Mouse (Mus musculus): ENCODE measurements around the gene Fam110a. TPM values are rescaled to one million over a fixed set of nuclear protein-coding genes. Genes with fewer than 3 reads are reported as not detected.
A peak's percentile ranks its signal among the peaks of the same experiment; 100 is the strongest.

Fam110a gene
- polyA plus RNA-seq, 1 experiment from 2014 or later, result 37.9 TPM

DNA sequence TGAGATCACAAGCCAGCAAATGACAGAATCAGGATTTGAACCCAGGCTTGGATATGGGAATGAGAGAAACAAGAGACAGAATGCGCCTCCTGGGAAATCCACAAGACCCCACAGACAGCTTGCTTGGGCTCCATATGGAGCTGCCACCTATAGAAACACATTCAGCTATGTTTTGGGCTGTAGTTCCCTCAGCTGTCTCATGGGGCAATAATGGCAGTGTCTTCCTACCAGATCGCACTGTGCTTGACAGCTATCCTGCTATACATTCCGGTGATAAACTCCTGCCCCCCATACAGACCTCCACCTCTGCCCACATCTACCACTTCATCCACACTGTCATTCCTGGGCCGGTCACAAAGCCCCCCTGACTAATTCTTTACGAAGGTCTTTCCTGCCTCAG is 4.7 kb downstream of the Fam110a start:
- H3K27me3 ChIP-seq (ENCODE audit: low read depth, poor library complexity, severe bottlenecking), result peaks cover 42% of the 10 kb centered on the region
- 85% methylated on average over 5 of the region's 5 CpGs for WGBS
- peaks cover 29% of the 10 kb centered on the region for H3K36me3 ChIP-seq
- H3K4me1 ChIP-seq, result peaks cover 84% of the 10 kb centered on the region
- no peak for DNase-seq (ENCODE audit: low spot score)
- H3K4me3 ChIP-seq, result no peak overlapping the region
- no peaks in the 10 kb centered on the region for H3K9me3 ChIP-seq (replicated peaks)
- H3K27ac ChIP-seq, result no peak overlapping the region

DNA sequence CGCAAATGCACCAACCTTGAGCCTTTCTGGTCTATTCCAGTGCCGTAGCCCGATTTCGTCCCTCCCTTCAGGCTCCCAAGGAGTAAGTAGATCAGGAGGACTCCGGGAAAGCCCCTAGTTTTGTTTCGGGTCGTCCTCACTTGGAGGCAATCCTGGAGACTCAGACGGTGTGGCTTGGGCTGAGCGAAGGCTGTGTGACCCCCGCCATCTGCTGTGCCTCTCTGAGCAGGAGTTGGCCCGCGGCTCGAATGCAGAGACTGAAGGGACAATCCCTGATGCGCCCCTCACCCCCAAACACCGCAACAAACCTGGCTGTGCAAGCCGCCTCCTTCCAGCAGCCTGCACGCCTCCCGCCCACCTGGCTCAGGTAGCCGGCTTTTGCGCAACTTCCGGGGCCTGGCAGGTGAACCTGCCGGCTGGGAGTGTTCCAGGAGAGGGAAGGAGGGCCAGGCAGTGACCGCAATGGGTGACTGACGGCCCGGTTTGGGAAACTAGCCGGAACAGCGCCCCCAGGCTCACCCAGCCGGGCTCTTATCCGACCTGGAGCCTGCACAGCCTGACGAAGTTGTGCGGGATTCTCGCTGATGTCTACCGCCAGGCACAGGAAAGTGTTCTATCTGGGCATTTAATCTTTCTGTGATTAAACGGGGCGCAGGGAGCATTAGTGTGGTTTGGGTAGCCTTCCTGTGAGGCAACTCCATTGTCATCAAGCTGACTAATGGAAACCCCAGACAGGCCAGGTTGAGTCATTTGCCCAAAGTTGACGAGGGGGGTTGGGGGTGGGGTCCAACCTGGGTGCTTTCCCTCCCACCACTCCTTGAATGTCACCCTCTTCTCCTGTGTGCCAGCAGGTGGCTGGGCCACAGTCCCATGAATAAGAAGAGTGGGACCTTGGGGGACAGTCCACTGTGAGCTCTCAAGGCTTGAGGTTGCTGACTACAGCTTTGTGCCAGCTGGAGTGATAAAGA is 6.1 kb downstream of the Fam110a start:
- Histone ChIP-seq H3K9me3 (replicated peaks) (no peaks in the 10 kb centered on the region), H3K36me3 (peaks cover 44% of the 10 kb centered on the region), H3K27ac (peak overlapping the region; percentile 51), H3K4me1 (peaks cover 85% of the 10 kb centered on the region), H3K4me3 (peak overlapping the region; percentile 25; the same call in 1 of the 2 replicates), H3K27me3 (ENCODE audit: low read depth, poor library complexity, severe bottlenecking) (peaks cover 42% of the 10 kb centered on the region)
- peak; percentile 52 for DNase-seq (ENCODE audit: low spot score)
- WGBS, result 13% methylated on average over 36 of the region's 36 CpGs

DNA sequence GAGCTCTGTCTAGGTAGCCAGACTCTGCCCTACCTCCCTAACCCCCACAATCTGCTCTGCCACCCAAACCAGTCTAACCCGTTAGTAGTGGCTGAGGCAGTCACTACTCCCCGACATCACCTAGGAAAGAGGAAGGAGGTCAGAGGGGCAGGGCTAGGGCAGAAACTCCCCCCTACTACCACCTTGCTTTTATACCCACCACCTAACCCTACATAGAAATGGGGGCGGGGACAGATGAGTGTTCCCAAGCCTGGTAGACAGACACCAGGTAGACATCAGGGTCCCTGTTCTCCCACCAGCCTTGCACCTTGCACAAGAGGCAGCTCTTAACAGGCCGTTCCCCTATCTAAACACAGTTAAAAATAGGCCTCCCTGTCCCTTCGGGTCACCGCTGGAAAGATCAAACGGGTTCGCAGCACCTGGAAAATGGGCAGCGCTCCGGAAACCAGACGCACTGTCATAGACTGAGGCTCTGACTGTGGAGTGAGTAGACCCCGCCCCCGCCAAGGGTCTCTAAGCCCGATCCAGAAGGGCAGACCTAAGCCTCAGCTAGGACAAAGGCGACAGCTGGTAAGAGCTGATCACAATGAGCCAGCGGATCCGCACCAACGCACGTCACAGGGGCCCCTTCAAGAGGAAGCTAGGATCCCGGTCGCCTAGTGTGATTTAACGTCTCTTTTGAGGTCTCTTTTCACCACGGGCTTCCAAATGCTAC is 7.0 kb downstream of the Fam110a start:
- WGBS, result 17% methylated on average over 23 of the region's 23 CpGs
- Histone ChIP-seq H3K4me3 (peak overlapping the region; percentile 25; the same call in 1 of the 2 replicates), H3K4me1 (peaks cover 85% of the 10 kb centered on the region), H3K9me3 (replicated peaks) (no peaks in the 10 kb centered on the region), H3K27me3 (ENCODE audit: low read depth, poor library complexity, severe bottlenecking) (peaks cover 42% of the 10 kb centered on the region), H3K27ac (peak overlapping the region; percentile 51), H3K36me3 (peaks cover 52% of the 10 kb centered on the region)
- peak; percentile 55 for DNase-seq (ENCODE audit: low spot score)

DNA sequence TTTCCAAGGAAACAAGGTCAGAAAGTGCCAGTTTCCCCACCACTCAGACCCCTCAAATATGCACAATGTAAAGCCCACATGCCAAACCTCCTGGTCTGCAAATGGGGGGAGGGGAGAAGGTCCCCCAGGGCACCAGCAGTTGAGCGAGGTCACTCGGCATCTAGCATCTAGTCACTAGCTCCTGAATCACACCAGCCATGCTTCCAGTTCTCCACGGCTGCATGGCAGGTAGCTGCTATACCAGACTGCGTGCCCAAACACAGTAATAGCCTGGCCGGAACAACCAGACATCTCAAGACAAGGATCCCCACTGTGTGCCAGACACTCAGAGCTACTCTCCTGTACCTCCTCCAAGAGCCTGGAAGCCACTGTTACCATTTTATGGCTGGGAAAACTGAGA is 8.3 kb downstream of the Fam110a start:
- no peak overlapping the region for H3K27ac ChIP-seq

DNA sequence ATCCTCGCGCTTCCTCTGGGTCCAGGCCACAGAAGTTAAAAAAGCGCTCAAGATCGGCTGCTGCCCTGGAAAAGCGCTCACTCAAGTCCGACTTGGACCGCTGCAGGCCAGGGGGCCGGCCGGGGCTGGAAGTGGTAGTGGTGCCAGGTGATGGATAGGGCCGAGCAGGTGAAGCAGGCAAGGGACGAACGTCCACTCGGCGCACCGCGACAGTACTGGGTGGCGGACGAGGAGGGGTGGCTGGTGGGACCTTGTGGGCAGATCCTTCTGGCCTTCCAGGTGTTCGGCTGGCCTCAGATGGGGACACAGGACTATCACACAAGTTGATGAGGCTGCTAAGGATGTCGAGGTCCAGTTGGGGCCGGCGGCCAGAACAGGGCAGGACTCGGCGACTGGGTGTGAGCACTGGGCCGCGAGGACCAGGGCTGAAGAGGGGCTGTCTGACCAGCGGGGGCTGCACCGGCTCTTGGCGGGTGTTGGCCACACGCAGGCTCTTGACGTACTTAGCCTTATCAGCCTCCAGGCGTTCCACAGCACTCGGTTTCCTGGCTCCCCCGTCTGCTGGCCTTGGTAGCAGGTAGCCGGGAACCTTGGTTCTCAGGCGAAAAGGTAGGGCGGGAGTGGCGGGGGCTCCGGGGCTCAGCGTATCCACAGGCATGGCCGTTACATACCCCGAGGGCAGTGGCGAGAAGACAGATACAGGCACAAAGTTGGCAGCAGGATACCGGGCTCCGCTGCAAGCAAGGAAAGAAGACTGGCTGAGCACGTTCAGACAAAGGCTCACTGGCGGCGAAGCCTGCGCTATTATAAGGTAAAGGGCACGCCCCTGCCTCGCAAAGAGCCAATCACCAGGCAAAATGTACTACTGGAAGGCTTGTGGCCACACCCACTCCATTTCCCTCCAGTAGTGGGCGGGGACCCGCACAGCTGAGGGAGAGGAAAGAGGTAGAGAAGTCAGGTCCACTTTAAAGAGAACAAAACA is 9.5 kb downstream of the Fam110a start:
- H3K4me1 ChIP-seq, result peaks cover 77% of the 10 kb centered on the region
- peaks cover 40% of the 10 kb centered on the region for H3K27me3 ChIP-seq (ENCODE audit: low read depth, poor library complexity, severe bottlenecking)
- H3K9me3 ChIP-seq (replicated peaks), result no peaks in the 10 kb centered on the region
- 51% methylated on average over 53 of the region's 53 CpGs for WGBS
- peak overlapping the region; percentile 89 for H3K27ac ChIP-seq
- H3K36me3 ChIP-seq, result peaks cover 34% of the 10 kb centered on the region
- peak overlapping the region; percentile 49 for H3K4me3 ChIP-seq
- peak; percentile 82 for DNase-seq (ENCODE audit: low spot score)

More for the DNA sequence above, 8.3 kb downstream of the Fam110a start:
- WGBS, result 86% methylated on average over 5 of the region's 5 CpGs
- no peak for DNase-seq (ENCODE audit: low spot score)
- Histone ChIP-seq H3K9me3 (replicated peaks) (no peaks in the 10 kb centered on the region), H3K27me3 (ENCODE audit: low read depth, poor library complexity, severe bottlenecking) (peaks cover 42% of the 10 kb centered on the region), H3K4me1 (peaks cover 85% of the 10 kb centered on the region), H3K4me3 (no peak overlapping the region), H3K36me3 (peaks cover 46% of the 10 kb centered on the region)

DNA sequence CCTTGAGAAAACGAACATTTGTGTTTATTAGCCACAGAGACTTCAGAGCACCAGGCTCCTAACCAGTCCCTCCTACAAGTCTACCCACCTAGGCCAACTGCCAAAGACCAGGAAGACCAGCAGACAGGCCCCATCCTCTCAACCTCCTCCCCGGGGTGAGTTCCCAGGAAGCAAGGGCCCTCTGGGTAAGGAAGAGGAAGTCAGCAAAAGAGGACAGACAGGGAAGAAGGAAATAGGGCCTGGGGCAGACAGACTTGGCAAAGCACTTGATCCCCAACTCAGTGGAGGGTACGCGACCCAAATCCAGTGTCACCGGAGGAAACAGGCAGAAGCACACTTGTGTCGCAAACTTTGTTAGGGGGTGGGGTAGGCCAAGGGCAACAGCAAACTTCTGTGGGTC is 10.6 kb downstream of the Fam110a start:
- Histone ChIP-seq H3K36me3 (peaks cover 34% of the 10 kb centered on the region), H3K27ac (no peak overlapping the region), H3K27me3 (ENCODE audit: low read depth, poor library complexity, severe bottlenecking) (peaks cover 32% of the 10 kb centered on the region), H3K9me3 (replicated peaks) (no peaks in the 10 kb centered on the region), H3K4me1 (peaks cover 78% of the 10 kb centered on the region), H3K4me3 (no peak overlapping the region)
- no peak for DNase-seq (ENCODE audit: low spot score)
- WGBS, result 94% methylated on average over 6 of the region's 6 CpGs

DNA sequence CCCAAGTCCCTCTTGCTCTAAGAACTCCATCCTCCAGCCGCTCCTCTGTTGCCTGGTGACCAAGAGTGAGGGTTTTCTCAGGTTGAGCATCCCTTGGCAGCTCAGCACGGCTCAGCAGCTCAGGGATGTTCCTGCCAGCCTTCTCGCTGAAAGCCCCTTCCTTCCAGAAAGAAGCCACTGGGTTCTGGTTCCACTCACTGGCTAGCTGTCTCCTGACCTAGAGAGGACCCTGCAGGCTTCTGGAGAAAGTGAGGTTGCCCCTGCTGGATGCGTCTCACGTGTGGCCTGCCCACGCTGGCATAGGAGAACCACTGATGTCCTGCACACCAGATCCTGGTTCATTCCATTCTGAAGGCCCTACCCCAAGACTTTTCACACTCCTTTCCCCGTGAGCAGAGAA is 11.0 kb downstream of the Fam110a start:
- WGBS, result 95% methylated on average over 7 of the region's 7 CpGs
- peaks cover 78% of the 10 kb centered on the region for H3K4me1 ChIP-seq
- no peaks in the 10 kb centered on the region for H3K9me3 ChIP-seq (replicated peaks)
- H3K4me3 ChIP-seq, result no peak overlapping the region
- H3K36me3 ChIP-seq, result peaks cover 34% of the 10 kb centered on the region
- peaks cover 28% of the 10 kb centered on the region for H3K27me3 ChIP-seq (ENCODE audit: low read depth, poor library complexity, severe bottlenecking)
- no peak overlapping the region for H3K27ac ChIP-seq
- no peak for DNase-seq (ENCODE audit: low spot score)

DNA sequence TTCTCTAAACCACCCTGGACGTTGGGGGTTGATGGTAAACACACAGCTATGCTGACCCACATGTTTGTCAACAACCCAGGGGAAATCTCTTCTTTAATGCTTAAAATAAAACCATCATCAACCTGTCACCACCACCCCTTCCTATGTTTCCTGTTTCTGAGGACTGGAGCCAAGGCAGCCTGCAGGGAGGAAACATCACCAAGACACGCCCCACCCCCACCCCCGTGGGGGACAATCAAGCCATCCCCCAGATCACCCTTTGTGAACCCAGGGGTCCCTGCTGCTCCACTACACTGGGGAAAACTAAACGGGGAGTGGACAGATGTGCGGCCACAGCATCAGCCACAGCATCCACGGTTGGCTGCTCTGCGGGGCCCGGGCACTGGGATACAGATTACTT is 11.6 kb downstream of the Fam110a start:
- DNase-seq (ENCODE audit: low spot score), result no peak
- H3K36me3 ChIP-seq, result peaks cover 34% of the 10 kb centered on the region
- H3K4me3 ChIP-seq, result no peak overlapping the region
- no peak overlapping the region for H3K27ac ChIP-seq
- peaks cover 22% of the 10 kb centered on the region for H3K27me3 ChIP-seq (ENCODE audit: low read depth, poor library complexity, severe bottlenecking)
- peaks cover 78% of the 10 kb centered on the region for H3K4me1 ChIP-seq
- 85% methylated on average over 8 of the region's 8 CpGs for WGBS
- H3K9me3 ChIP-seq (replicated peaks), result no peaks in the 10 kb centered on the region

DNA sequence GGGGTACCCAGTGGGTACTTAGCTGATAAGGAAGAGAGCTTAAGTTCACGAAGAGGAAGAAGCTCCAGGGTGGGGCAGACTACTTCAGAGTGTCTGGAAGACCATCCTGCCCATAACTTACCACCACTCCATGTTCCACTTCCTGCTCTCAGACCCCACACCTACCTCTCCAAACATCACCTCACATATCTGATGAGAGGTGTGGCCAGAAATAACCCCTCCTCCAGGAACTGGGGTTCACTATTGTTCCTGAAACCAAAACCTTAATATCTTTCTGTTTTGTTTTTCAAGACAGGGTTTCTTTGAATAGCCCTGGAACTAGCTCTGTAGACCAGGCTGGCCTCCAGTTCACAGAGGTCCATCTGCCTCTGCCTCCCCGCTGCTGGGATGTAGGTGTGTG is 12.2 kb downstream of the Fam110a start:
- H3K27me3 ChIP-seq (ENCODE audit: low read depth, poor library complexity, severe bottlenecking), result peaks cover 21% of the 10 kb centered on the region
- H3K4me1 ChIP-seq, result peaks cover 74% of the 10 kb centered on the region

DNA sequence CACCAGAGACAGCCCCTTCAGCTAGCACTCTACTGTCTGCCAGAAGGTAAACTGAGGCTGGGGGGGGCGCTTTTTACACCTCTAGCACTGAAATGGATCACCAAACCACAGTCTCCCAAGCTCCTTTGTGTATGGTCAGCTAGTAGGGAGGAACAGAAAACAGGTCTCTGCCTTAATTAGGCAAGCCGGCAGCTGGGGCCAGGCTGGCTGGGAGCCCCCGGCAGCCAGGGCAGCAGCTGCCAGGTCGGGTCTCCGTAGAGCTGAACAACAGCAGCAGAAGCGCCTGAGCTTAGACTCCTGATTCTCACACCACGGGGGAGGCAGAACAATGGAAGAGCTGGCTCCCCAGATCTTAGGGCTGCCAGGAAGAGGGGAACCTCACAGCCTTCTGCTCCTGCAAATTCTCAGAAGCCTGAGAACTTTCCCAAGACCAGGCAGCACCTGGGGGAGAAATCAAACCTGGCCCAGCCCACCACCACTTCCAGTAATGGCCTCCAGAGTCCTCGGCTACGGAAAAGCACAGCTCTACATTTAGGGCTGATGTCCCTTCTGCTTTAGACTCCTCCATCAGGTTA is 12.8 kb downstream of the Fam110a start:
- Histone ChIP-seq H3K27ac (peak overlapping the region; percentile 74), H3K4me3 (no peak overlapping the region; the same call in 1 of the 2 replicates), H3K36me3 (peaks cover 34% of the 10 kb centered on the region), H3K9me3 (replicated peaks) (no peaks in the 10 kb centered on the region), H3K27me3 (ENCODE audit: low read depth, poor library complexity, severe bottlenecking) (peaks cover 16% of the 10 kb centered on the region), H3K4me1 (peaks cover 73% of the 10 kb centered on the region)
- 25% methylated on average over 9 of the region's 9 CpGs for WGBS
- DNase-seq (ENCODE audit: low spot score), result no peak

More for the DNA sequence above, 12.2 kb downstream of the Fam110a start:
- Histone ChIP-seq H3K27ac (peak overlapping the region; percentile 74), H3K36me3 (peaks cover 34% of the 10 kb centered on the region), H3K4me3 (no peak overlapping the region), H3K9me3 (replicated peaks) (no peaks in the 10 kb centered on the region)
- WGBS, result 76% methylated on average over 2 of the region's 2 CpGs
- DNase-seq (ENCODE audit: low spot score), result no peak

DNA sequence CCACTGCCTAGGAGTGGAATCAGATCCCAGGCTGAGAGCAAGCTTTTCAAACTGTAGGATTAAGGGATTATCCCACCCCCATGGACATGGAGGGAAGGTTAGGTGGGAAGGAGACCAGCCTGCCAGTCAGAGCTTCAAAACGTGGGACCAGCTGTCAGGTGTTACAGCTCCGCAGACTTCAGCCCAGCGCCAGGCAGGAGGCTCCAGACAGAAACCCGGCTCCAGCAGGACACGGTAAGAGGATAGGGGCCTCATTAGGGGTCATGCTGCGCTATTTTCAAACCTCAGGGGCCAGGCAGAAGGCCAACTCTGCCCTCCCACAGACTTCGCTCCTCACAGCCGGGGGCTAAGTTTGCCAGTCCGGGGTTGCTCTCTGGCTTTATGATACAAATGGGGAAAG is 16.0 kb downstream of the Fam110a start:
- Histone ChIP-seq H3K4me3 (0 out of 2 replicates have a peak overlapping the region, but pooled peaks have one; percentile 13), H3K9me3 (replicated peaks) (no peaks in the 10 kb centered on the region), H3K4me1 (peaks cover 67% of the 10 kb centered on the region), H3K27me3 (ENCODE audit: low read depth, poor library complexity, severe bottlenecking) (peaks cover 8% of the 10 kb centered on the region), H3K36me3 (peaks cover 16% of the 10 kb centered on the region), H3K27ac (peak overlapping the region; percentile 5; the same call in 1 of the 2 replicates)
- peak; percentile 39 for DNase-seq (ENCODE audit: low spot score)
- WGBS, result 10% methylated on average over 9 of the region's 9 CpGs

DNA sequence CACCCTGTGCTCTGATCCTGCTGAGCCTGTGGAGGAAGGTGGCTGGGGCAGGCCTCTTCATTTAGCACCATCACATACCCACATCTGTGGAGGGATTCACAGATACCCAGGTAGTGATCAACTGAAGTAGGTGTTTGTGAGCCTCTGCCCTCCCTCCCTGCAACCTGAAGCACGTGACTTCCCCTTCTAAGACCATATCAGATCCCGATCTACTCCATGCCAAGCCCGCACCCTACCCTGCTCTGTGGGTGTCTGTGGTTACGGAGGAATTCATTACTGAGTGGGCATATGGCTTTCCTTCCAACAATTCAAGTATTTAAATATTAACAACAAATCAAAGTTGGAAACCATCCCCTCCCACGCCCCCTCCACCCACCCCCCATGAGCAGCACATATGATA is 16.7 kb downstream of the Fam110a start:
- no peak for DNase-seq (ENCODE audit: low spot score)

More for the DNA sequence above, 16.7 kb downstream of the Fam110a start:
- no peak overlapping the region for H3K27ac ChIP-seq
- peaks cover 8% of the 10 kb centered on the region for H3K27me3 ChIP-seq (ENCODE audit: low read depth, poor library complexity, severe bottlenecking)
- WGBS, result 91% methylated on average over 5 of the region's 5 CpGs
- no peaks in the 10 kb centered on the region for H3K9me3 ChIP-seq (replicated peaks)
- H3K4me3 ChIP-seq, result no peak overlapping the region
- peaks cover 9% of the 10 kb centered on the region for H3K36me3 ChIP-seq
- peaks cover 62% of the 10 kb centered on the region for H3K4me1 ChIP-seq
